Mouse (Mus musculus): Measurements from ENCODE around the gene Ywhaq.

DNA sequence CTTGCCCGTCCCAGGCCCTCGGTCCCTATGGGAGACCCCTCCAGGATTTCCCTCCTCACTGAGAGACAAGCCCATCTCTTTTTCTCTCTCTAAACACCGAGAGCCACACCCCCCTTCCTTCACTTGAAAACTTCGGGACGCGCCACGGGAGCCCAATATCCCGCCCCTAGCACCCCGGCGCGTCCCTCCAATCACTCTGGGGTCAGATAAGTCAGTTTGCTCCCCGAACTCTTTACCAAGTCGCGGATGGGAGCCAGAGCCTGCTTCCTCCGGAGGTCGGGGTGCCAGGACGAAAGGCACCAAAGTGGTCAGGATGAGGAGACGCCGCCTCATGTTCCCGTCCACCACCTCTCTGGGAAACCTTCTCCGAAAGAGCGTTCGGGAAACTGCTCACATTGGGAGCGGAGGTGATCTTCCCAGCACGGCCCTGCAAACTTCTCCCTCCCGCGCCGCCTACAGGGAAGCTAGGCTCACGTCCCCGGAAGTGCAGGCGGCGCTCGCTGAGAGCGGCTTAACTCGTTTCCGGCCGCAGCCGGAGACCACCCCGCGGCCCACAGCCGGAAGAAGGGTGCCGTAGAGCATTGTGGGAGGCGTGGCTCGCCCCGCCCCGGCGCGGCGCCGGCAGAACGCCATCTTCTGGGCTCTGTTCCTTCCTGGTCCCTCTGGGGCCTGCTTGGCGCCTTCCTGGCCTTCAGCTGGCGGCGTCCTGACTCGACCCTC, 44.2 kb downstream of the Ywhaq start, which contains the start of gene Adam17:
- TF ChIP-seq SIN3A (IDR thresholded peaks at IDR 0.05; ENCODE audit: low read length) (peak; percentile 89), ZKSCAN1 (IDR thresholded peaks at IDR 0.05; ENCODE audit: borderline replicate concordance, low read depth, low read length) (no peak), TBP (conservative IDR thresholded peaks at IDR 0.05; ENCODE audit: low read depth, low read length) (0 out of 2 replicates have a peak, but pooled peaks have one; percentile 32), USF1 (IDR thresholded peaks at IDR 0.05; ENCODE audit: low read depth, low read length) (no peak; the same call in 1 of the 2 replicates)
